Mouse (Mus musculus) E14TG2a.4 (cell line): Measurements from ENCODE around the gene Mfsd9.

Source experiments
- H3K27me3 ChIP-seq: 2 replicates; pipeline ENCODE4 v1.6.1; 2014; ENCODE audit warnings: low read length, control low read depth; ENCODE audit not compliant: insufficient read depth
- H3K36me3 ChIP-seq: 2 replicates; pipeline ENCODE4 v1.6.1; 2014; ENCODE audit warnings: low read length, control low read depth; ENCODE audit not compliant: insufficient read depth
- H3K4me1 ChIP-seq: replicated peaks from 2 replicates; pipeline ENCODE4 v1.6.1; 2014; ENCODE audit warnings: low read depth, low read length, control low read depth
- H3K4me3 ChIP-seq: replicated peaks from 2 replicates; pipeline ENCODE4 v1.5.1; 2014; ENCODE audit warnings: mild to moderate bottlenecking, low read length
- H3K9me3 ChIP-seq: 2 replicates; pipeline ENCODE4 v1.6.1; 2014; ENCODE audit warnings: low read length, control low read depth
- CTCF ChIP-seq: conservative IDR thresholded peaks from 2 replicates; pipeline ENCODE4 v1.5.1; 2014; ENCODE audit warnings: low read length
- NANOG ChIP-seq: IDR thresholded peaks from 2 replicates; pipeline ENCODE4 v1.6.1; 2014; ENCODE audit warnings: borderline replicate concordance, low read length, mixed read lengths
- POU5F1 ChIP-seq: IDR thresholded peaks from 2 replicates; pipeline ENCODE4 v1.6.1; 2014; ENCODE audit warnings: low read length, borderline replicate concordance

The Mfsd9 gene

DNA sequence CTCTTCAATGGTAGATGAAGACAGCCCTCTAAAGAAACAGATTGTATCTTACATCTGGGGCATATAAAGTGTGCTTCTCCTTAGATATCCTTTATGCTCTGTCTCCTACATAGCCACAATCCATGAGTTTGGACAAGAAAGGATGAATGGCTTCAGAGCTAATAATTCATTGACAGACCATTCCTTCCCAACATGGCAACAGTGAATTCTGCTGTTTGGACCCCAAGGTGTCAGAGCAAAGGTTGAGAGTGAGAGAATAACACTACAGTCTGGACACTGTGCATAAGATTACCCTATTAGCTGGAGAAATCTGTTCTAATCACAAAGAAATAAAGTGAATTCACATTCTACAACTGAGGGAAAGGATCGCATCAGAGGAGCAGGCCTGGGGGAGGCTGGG lies 5.0 kb upstream of the Mfsd9 start:
- Histone ChIP-seq H3K36me3 (no peaks in the 10 kb centered on the region), H3K27me3 (0 out of 2 replicates have a peak, but pooled peaks cover 12% of the 10 kb centered on the region), H3K9me3 (no peaks in the 10 kb centered on the region), H3K4me1 (no peaks in the 10 kb centered on the region), H3K4me3 (no peak overlapping the region)
- no peak for TF ChIP-seq NANOG
- no peak for TF ChIP-seq CTCF
- no peak for TF ChIP-seq POU5F1

DNA sequence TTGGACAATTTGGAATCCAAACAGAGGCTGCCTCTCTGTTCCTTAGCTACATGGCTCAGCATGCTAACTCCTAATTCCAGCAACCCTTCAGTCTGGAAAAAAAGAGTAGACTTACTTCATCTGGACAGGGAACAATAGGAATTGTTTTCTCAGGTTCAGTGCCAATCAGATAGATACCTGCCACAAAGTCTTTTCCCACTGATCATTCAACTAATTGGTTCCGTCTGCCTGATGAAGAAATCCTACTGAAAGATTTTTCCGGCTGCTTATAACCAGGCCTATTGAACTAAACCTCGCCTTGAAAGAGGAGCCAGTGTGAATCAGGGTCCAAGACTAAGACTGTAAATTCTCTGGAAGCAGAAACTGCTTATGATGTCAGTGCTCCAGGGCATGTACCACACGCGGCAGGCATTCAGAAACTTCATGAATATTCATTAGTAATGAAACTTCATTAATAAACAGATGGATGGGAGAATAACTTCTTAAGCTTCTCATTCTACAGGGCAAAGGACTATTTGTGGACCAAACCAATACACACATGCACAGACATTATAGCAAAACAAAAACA lies 737 bp downstream of the Mfsd9 start:
- Histone ChIP-seq H3K4me1 (peaks cover 6% of the 10 kb centered on the region; the same call in 1 of the 2 replicates), H3K4me3 (peak overlapping the region; percentile 85), H3K27me3 (0 out of 2 replicates have a peak, but pooled peaks cover 7% of the 10 kb centered on the region), H3K9me3 (no peaks in the 10 kb centered on the region), H3K36me3 (no peaks in the 10 kb centered on the region)
- TF ChIP-seq CTCF, result no peak
- no peak; the same call in 1 of the 2 replicates for TF ChIP-seq POU5F1
- TF ChIP-seq NANOG, result no peak

- H3K4me3 ChIP-seq, result no peak overlapping the region
- H3K36me3 ChIP-seq, result no peaks in the 10 kb centered on the region
- TF ChIP-seq CTCF (no peak), POU5F1 (no peak), NANOG (no peak)
- 0 out of 2 replicates have a peak, but pooled peaks cover 5% of the 10 kb centered on the region for H3K27me3 ChIP-seq
- H3K9me3 ChIP-seq, result no peaks in the 10 kb centered on the region
- peaks cover 6% of the 10 kb centered on the region; the same call in 1 of the 2 replicates for H3K4me1 ChIP-seq
Observed at GRCm38 (mm10) chr1:40788956-40789355, 1.5 kb downstream of the Mfsd9 start.

DNA sequence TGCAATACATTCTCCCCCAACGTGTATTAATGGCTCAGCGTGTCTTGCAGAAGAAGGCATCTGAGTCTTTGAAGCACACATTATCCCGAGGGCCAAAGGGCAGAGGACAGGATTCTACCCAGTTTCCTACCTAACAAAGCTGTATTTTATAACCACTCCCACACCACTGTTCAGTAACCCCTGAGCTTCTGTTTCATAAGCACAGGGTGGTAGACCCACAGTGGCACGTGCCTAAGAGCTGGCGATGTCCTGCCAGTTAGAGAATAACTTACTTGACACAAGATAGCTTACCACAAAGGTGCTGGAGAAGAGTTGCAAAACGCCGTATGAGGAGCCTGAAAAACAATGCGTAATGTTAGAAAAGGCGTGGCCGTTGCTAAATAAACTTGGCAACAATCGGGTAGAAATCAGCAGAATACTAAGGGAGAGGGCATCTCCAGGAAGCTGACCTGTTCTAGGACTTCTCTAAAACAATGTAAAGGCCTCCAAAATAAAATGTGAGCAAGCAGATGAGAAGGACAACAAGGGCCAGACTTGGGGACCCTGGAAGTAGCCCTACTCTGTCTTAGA lies 4.5 kb downstream of the Mfsd9 start:
- Histone ChIP-seq H3K9me3 (no peaks in the 10 kb centered on the region), H3K4me1 (peaks cover 6% of the 10 kb centered on the region; the same call in 1 of the 2 replicates), H3K27me3 (0 out of 2 replicates have a peak, but pooled peaks cover 3% of the 10 kb centered on the region), H3K36me3 (no peaks in the 10 kb centered on the region), H3K4me3 (no peak overlapping the region)
- no peak for TF ChIP-seq CTCF
- TF ChIP-seq NANOG, result no peak
- no peak for TF ChIP-seq POU5F1

GRCm38 (mm10) chr1:40784306-40784705 lies 6.2 kb downstream of the Mfsd9 start:
- Histone ChIP-seq H3K27me3 (0 out of 2 replicates have a peak, but pooled peaks cover 3% of the 10 kb centered on the region), H3K36me3 (peaks cover 3% of the 10 kb centered on the region; the same call in 1 of the 2 replicates), H3K4me1 (no peaks in the 10 kb centered on the region), H3K4me3 (no peak overlapping the region), H3K9me3 (no peaks in the 10 kb centered on the region)
- TF ChIP-seq NANOG (no peak), CTCF (no peak), POU5F1 (no peak)

- peaks cover 3% of the 10 kb centered on the region; the same call in 1 of the 2 replicates for H3K36me3 ChIP-seq
- no peak overlapping the region for H3K4me3 ChIP-seq
- TF ChIP-seq CTCF (no peak), POU5F1 (no peak)
- H3K9me3 ChIP-seq, result no peaks in the 10 kb centered on the region
- 0 out of 2 replicates have a peak, but pooled peaks cover 3% of the 10 kb centered on the region for H3K27me3 ChIP-seq
- no peaks in the 10 kb centered on the region for H3K4me1 ChIP-seq
Observed at GRCm38 (mm10) chr1:40783450-40783849, 7.0 kb downstream of the Mfsd9 start.

DNA sequence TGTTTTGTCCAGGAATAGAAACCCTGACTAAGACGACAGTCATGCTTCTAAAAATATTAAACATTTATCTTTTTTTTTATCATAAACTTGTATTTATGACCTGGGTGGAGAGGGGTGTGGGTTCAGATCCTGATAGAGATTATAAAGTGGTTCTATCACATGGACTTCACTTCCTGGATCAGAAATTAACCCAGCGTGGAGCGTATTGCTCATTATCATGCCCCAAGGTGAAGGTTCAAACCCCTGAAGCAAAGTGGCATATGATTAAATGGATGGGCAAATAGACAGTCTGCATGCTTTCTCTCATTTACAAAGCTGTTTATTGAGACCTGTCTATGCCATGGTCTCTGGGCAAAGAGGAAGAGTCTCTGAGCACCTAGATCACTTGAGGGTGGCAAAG lies 13.7 kb downstream of the Mfsd9 start:
- TF ChIP-seq POU5F1 (no peak), CTCF (no peak), NANOG (no peak)
- Histone ChIP-seq H3K9me3 (no peaks in the 10 kb centered on the region), H3K27me3 (no peaks in the 10 kb centered on the region), H3K4me1 (no peaks in the 10 kb centered on the region), H3K4me3 (no peak overlapping the region), H3K36me3 (peaks cover 3% of the 10 kb centered on the region)

GRCm38 (mm10) chr1:40776102-40776501 lies 14.4 kb downstream of the Mfsd9 start:
- Histone ChIP-seq H3K27me3 (no peaks in the 10 kb centered on the region), H3K4me3 (no peak overlapping the region), H3K4me1 (no peaks in the 10 kb centered on the region), H3K36me3 (peaks cover 3% of the 10 kb centered on the region), H3K9me3 (no peaks in the 10 kb centered on the region)
- no peak for TF ChIP-seq NANOG
